Mouse (Mus musculus): ENCODE measurements around the gene Fggy.

DNA sequence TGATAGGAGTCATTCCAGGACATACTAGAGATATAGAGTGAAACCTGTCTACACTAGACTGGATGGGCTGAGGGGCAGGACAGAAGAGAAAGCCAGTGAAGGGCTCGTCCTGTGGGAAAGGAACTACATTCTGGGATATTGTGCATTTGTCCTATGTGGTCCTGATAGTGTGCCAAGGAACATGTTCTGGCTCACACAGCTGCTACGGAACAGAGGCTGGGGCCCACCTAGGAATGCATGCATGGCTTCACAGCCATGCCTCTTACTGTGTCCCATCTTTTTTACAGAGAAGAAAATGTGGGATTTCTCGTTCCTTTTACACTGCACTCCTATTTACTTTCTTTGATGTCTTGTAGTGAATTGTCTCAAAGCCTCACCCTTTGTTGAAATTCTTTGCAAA is 80.8 kb downstream of the Fggy start:
- TF ChIP-seq GATA1 (IDR thresholded peaks at IDR 0.05; ENCODE audit: low read length) (no peak), TAL1 (IDR thresholded peaks at IDR 0.05; ENCODE audit: low read length) (no peak)

Data from erythroblast, embryonic 14.5 days (primary cell).